Mouse (Mus musculus) ES-Bruce4 (cell line): ENCODE measurements at regions not wholly inside any gene's neighbourhood (a gene's known extent, or its start where the extent isn't known, plus 50 kb on each side); places are given as distances from the start of the nearest gene placed in this dataset.

Source experiments
- CTCF ChIP-seq: IDR thresholded peaks from one replicate; pipeline ENCODE4 v1.8.1; 2011; ENCODE audit warnings: low read depth, low read length
- EP300 ChIP-seq: IDR thresholded peaks from 2 replicates; pipeline ENCODE4 v1.6.1; 2011; ENCODE audit warnings: low read depth, low read length; ENCODE audit not compliant: insufficient read depth

DNA sequence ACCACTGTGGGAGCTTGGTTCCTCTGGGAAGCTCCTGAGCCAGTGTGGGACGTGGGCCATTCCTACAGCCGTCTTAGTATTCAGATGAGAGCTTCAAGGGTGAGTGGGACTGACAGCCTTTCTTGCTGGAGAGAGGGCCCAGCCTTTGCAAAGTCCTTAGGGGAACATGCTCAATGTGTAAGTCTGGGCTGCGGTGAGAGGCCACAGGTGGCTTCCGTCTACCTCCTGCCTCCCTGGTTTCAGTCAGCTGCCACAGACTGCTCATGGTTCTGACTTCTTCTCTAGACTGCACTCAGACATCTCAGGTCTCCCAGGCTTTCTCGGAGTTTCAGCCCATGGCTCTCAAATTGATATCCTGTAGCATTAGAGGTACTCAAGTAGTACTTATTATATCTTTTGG is 179.0 kb upstream of the Prok2 start:
- TF ChIP-seq CTCF (no peak), EP300 (no peak)
